Mouse (Mus musculus): Measurements from ENCODE around the gene Tagln. TPM values are rescaled to one million over a fixed set of nuclear protein-coding genes. Genes with fewer than 3 reads are reported as not detected.

Gene Tagln
- polyA plus RNA-seq, 1 experiment from 2014 or later = 116 TPM

DNA sequence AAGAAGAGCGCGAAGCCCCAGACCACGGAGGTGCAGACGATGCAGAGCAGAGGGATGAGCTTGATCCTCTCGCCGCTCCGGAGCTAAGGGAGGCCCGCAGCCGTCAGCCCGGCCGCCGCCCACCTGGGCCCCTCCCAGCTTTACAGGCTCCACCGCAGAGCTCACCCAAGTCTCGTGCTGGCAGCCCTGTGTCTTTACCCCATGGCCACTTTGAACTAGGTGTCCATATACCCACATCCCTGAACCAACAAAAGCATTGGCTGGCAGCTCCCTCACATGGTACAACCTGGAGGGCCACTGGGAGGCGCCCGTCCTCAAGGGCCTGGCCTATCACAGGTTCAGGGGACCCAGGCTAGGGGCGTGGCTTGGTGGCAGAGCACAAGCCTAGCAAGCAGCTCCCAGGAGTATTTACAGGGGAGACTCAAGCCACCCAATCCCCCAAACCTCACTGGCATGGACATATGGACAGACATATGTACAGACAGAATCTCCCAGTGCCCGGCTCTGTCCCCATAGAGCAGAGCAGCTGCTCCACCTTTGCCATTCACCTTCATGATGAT lies 5.6 kb upstream of the Tagln start:
- H3K9me3 ChIP-seq (replicated peaks; ENCODE audit: low read length) = no peaks in the 10 kb centered on the region
- H3K27me3 ChIP-seq (ENCODE audit: insufficient read depth, low read length) = no peaks in the 10 kb centered on the region
- peak; percentile 37 for DNase-seq (ENCODE audit: low spot score)
- TF ChIP-seq CTCF (IDR thresholded peaks at IDR 0.05; ENCODE audit: low read depth) = peak; percentile 37; the same call in 1 of the 2 replicates
- no peak for ATAC-seq (replicated peaks; ENCODE audit: low FRiP score, low read depth)
- H3K4me1 ChIP-seq (replicated peaks; ENCODE audit: insufficient read depth, low read length) = 0 out of 2 replicates have a peak, but pooled peaks cover 1% of the 10 kb centered on the region
- H3K4me2 ChIP-seq (ENCODE audit: low read length) = no peak overlapping the region
- no peak overlapping the region for H3K27ac ChIP-seq
- no peak overlapping the region for H3K9ac ChIP-seq (ENCODE audit: low read depth, low read length)
- peaks cover 61% of the 10 kb centered on the region for H3K36me3 ChIP-seq (ENCODE audit: insufficient read depth, low read length)
- WGBS = 66% methylated on average over 18 of the region's 18 CpGs
- no peak overlapping the region for H3K4me3 ChIP-seq (replicated peaks; ENCODE audit: low read depth, low read length)

DNA sequence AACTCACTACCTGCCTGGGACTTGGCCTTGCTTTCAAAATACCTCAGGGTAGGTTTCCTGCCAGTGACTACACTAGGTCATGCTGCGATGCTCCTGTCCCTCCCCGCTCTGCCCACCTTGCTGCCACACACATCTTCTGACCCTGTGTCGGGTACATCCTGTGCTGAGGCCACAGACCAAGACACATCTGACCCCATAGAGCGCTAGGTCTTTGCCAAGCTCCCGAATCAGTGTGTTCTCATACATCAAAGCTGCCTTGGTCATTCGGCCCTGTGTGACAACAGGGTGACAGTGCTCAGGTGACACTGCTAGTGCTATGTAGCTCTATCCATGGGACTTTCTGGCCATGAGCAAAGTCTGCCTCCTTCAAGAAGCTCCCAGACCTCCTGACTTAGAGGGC lies 3.9 kb upstream of the Tagln start:
- H3K27ac ChIP-seq = no peak overlapping the region
- H3K4me3 ChIP-seq (replicated peaks; ENCODE audit: low read depth, low read length) = no peak overlapping the region
- TF ChIP-seq CTCF (IDR thresholded peaks at IDR 0.05; ENCODE audit: low read depth) = no peak
- no peak overlapping the region for H3K4me2 ChIP-seq (ENCODE audit: low read length)
- DNase-seq (ENCODE audit: low spot score) = no peak
- 82% methylated on average over 6 of the region's 6 CpGs for WGBS
- 0 out of 2 replicates have a peak, but pooled peaks cover 5% of the 10 kb centered on the region for H3K4me1 ChIP-seq (replicated peaks; ENCODE audit: insufficient read depth, low read length)
- H3K9ac ChIP-seq (ENCODE audit: low read depth, low read length) = no peak overlapping the region
- no peak for ATAC-seq (replicated peaks; ENCODE audit: low FRiP score, low read depth)
- H3K27me3 ChIP-seq (ENCODE audit: insufficient read depth, low read length) = no peaks in the 10 kb centered on the region
- peaks cover 46% of the 10 kb centered on the region for H3K36me3 ChIP-seq (ENCODE audit: insufficient read depth, low read length)
- no peaks in the 10 kb centered on the region for H3K9me3 ChIP-seq (replicated peaks; ENCODE audit: low read length)

GRCm38 (mm10) chr9:45938952-45939637 lies 3.2 kb upstream of the Tagln start:
- H3K36me3 ChIP-seq (ENCODE audit: insufficient read depth, low read length) = peaks cover 39% of the 10 kb centered on the region
- H3K9ac ChIP-seq (ENCODE audit: low read depth, low read length) = no peak overlapping the region
- 0 out of 2 replicates have a peak, but pooled peaks cover 5% of the 10 kb centered on the region for H3K4me1 ChIP-seq (replicated peaks; ENCODE audit: insufficient read depth, low read length)
- DNase-seq (ENCODE audit: low spot score) = no peak
- WGBS = 63% methylated on average over 15 of the region's 15 CpGs
- H3K4me3 ChIP-seq (replicated peaks; ENCODE audit: low read depth, low read length) = no peak overlapping the region
- ATAC-seq (replicated peaks; ENCODE audit: low FRiP score, low read depth) = no peak
- no peak overlapping the region for H3K27ac ChIP-seq
- no peaks in the 10 kb centered on the region for H3K27me3 ChIP-seq (ENCODE audit: insufficient read depth, low read length)
- no peak for TF ChIP-seq CTCF (IDR thresholded peaks at IDR 0.05; ENCODE audit: low read depth)
- no peaks in the 10 kb centered on the region for H3K9me3 ChIP-seq (replicated peaks; ENCODE audit: low read length)
- no peak overlapping the region for H3K4me2 ChIP-seq (ENCODE audit: low read length)

GRCm38 (mm10) chr9:45938088-45938487 lies 2.2 kb upstream of the Tagln start:
- ATAC-seq (replicated peaks; ENCODE audit: low FRiP score, low read depth) = no peak
- DNase-seq (ENCODE audit: low spot score) = no peak
- Histone ChIP-seq H3K27ac (no peak overlapping the region), H3K4me3 (replicated peaks; ENCODE audit: low read depth, low read length) (no peak overlapping the region), H3K9ac (ENCODE audit: low read depth, low read length) (no peak overlapping the region), H3K36me3 (ENCODE audit: insufficient read depth, low read length) (peaks cover 31% of the 10 kb centered on the region), H3K27me3 (ENCODE audit: insufficient read depth, low read length) (no peaks in the 10 kb centered on the region), H3K4me2 (ENCODE audit: low read length) (no peak overlapping the region), H3K4me1 (replicated peaks; ENCODE audit: insufficient read depth, low read length) (0 out of 2 replicates have a peak, but pooled peaks cover 5% of the 10 kb centered on the region), H3K9me3 (replicated peaks; ENCODE audit: low read length) (no peaks in the 10 kb centered on the region)
- no peak for TF ChIP-seq CTCF (IDR thresholded peaks at IDR 0.05; ENCODE audit: low read depth)
- WGBS = 87% methylated on average over 8 of the region's 8 CpGs

DNA sequence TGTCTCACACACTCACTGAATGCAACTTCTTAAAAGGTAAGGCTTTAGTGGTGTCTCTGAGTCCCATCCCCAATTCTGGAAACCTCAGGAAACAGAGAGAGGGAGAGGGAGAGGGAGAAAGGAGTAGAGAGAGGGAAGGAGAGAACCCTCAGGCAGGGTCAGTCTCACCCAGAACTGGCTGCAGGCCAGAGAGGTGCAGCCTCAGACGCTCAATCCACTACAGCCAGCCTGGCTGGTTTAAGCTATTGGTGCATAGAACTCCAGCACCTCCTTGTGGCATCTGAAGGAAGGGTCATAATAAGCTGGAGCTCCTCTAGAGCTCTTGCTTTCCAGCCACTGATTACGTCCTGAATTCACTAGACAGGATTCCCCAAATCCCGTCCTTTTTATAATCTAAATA lies 1.0 kb upstream of the Tagln start:
- Histone ChIP-seq H3K27me3 (ENCODE audit: insufficient read depth, low read length) (no peaks in the 10 kb centered on the region), H3K27ac (peak overlapping the region; percentile 15; the same call in 1 of the 2 replicates), H3K4me1 (replicated peaks; ENCODE audit: insufficient read depth, low read length) (0 out of 2 replicates have a peak, but pooled peaks cover 5% of the 10 kb centered on the region), H3K36me3 (ENCODE audit: insufficient read depth, low read length) (peaks cover 19% of the 10 kb centered on the region), H3K9ac (ENCODE audit: low read depth, low read length) (no peak overlapping the region), H3K4me3 (replicated peaks; ENCODE audit: low read depth, low read length) (no peak overlapping the region), H3K4me2 (ENCODE audit: low read length) (no peak overlapping the region), H3K9me3 (replicated peaks; ENCODE audit: low read length) (no peaks in the 10 kb centered on the region)
- TF ChIP-seq CTCF (IDR thresholded peaks at IDR 0.05; ENCODE audit: low read depth) = peak; percentile 86
- ATAC-seq (replicated peaks; ENCODE audit: low FRiP score, low read depth) (peak; percentile 63), DNase-seq (ENCODE audit: low spot score) (peak; percentile 87)
- WGBS = 20% methylated on average over 3 of the region's 3 CpGs

DNA sequence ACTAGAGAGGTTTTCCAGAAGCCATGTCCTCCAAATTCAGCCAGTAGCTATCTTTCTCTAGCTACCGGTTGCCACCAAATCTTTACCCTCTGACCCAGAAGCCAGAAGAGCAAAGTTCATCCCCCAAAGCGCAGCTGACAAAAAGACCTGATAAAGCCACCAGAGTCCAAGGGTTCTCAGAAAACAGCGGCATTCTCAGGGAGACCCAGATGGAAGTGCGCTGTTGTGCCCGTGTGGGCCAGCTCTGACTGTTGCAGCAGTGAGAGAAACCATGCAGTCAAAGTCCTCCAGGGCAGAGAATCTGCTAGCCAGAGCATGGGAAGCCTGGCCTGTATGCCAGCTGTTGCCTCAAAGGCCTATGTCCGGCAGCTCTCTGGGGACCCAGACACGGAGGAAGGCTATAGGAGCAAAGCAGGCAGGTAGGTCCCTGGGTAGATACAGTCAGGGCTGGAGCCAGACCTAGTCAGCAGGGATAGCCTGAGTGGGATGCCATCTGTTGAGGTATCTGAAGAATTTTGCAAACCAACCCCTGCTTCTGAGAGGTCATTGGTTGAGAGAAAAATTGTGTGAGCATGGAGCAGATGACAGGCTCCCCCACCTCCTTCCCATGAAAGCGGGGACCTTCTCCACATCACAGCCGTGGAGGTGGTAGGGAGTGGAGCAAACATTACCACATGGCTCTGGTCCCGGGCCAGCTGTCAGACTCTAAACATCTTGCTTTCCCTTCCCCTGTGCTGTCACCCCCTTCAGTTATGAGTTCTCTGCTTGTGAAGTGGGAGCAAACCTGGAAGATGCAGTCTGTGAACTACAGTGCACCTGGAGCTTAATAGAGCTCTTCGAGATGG lies 3.1 kb downstream of the Tagln start:
- Histone ChIP-seq H3K9ac (ENCODE audit: low read depth, low read length) (no peak overlapping the region), H3K4me2 (ENCODE audit: low read length) (no peak overlapping the region), H3K4me1 (replicated peaks; ENCODE audit: insufficient read depth, low read length) (0 out of 2 replicates have a peak, but pooled peaks cover 5% of the 10 kb centered on the region), H3K27ac (no peak overlapping the region), H3K27me3 (ENCODE audit: insufficient read depth, low read length) (no peaks in the 10 kb centered on the region), H3K4me3 (replicated peaks; ENCODE audit: low read depth, low read length) (no peak overlapping the region), H3K9me3 (replicated peaks; ENCODE audit: low read length) (no peaks in the 10 kb centered on the region), H3K36me3 (ENCODE audit: insufficient read depth, low read length) (peaks cover 27% of the 10 kb centered on the region)
- WGBS = 54% methylated on average over 11 of the region's 11 CpGs
- TF ChIP-seq CTCF (IDR thresholded peaks at IDR 0.05; ENCODE audit: low read depth) = no peak
- ATAC-seq (replicated peaks; ENCODE audit: low FRiP score, low read depth) (no peak), DNase-seq (ENCODE audit: low spot score) (peak; percentile 24)
